Mouse (Mus musculus) frontal cortex, adult 2 months (tissue): ENCODE data around the gene Tob2. TPM values are rescaled to one million over a fixed set of nuclear protein-coding genes. Genes with fewer than 3 reads are reported as not detected.

Experiments used
- DNase-seq, 2 experiments: peaks; one replicate each; pipeline ENCODE4 v3.0.0; 2022; ENCODE audit warnings: low spot score in 1 of 2; ENCODE audit errors: extremely low spot score in 1 of 2
- polyA plus RNA-seq: library from polyadenylated mRNA; depleted of rRNA; stranded (reverse); fragments of >200 nt; gene quantifications from 2 replicates; pipeline ENCODE4 v1.2.3, GENCODE M21; 2012

The Tob2 gene
- polyA plus RNA-seq, 1 experiment = 22.6 TPM

- DNase-seq = peak; percentile 66 to 67
Measured at GRCm38 (mm10) chr15:81839634-81840033, 19.0 kb downstream of the Tob2 start.

GRCm38 (mm10) chr15:81838554-81839235 is 19.9 kb downstream of the Tob2 start:
- no peak for DNase-seq

DNA sequence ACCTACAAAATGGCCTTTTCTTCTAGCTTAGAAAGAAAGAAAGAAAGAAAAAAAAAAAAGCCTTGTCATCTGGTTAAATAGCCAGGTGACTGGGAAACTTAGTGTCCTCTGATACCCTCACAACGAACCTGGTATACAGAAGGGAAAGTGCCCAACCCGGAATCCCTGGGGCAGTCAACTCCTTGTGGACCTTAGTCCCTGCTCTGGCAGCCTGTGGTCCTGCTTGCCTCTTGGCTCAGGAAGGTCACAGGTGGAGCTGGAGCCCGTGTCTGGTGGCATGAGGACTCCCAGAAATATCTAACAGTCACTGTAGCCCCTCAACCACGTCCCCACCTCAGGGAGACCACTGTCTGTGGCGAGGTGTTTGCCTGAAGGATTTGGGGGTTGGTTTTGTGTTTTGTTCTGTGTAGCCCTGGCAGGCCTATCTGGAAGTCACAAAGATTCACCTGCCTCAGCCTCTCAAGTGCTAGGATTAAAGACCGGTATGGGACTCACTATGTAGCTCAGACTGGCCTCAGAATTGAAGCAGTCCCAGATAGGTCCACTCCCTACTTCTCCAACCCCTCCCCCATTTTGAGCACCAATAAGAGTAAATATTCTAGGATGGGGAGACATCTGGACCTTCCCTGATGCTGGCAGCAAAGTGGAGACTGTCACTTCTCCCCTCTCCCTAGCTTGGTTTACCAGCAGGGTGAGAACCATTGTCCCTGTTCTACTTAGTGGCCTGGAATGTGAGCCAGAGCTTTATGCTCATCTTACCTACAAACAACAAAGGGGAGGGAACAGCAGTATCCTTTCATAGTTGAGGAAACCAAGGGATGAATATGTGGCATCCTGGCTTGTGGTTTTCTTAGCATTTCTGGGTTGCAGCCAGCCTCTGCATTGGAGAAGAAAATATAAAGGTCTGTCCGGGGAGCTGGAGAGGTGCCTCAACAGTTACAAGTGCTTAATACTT is 21.4 kb downstream of the Tob2 start:
- DNase-seq = no peak

GRCm38 (mm10) chr15:81836124-81836821 is 22.3 kb downstream of the Tob2 start:
- peak; percentile 89 to 92 for DNase-seq

GRCm38 (mm10) chr15:81835007-81835880 is 23.4 kb downstream of the Tob2 start:
- DNase-seq = no peak

- DNase-seq = no peak
Measured at GRCm38 (mm10) chr15:81834171-81834841, 24.3 kb downstream of the Tob2 start.

GRCm38 (mm10) chr15:81833481-81833880 is 25.1 kb downstream of the Tob2 start:
- DNase-seq = no peak

DNA sequence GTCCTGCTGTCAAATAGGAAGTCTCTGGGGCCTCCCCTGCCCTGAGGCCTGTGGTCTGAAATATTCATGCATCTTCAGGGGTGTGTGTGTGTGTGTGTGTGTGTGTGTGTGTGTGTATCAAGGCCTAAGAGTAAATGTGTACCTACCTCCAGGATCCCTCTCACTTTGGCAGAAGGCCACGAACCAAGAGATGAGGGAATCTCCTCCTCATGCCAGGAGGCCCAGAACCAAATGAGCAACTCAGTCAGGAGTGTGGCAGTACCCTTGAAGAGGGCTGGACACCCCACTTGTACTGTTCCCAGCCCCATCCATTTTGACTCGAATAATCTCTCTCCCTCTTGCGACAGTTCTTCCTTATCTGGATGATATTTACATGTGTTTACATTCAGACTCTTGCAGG is 26.4 kb downstream of the Tob2 start:
- no peak for DNase-seq

DNA sequence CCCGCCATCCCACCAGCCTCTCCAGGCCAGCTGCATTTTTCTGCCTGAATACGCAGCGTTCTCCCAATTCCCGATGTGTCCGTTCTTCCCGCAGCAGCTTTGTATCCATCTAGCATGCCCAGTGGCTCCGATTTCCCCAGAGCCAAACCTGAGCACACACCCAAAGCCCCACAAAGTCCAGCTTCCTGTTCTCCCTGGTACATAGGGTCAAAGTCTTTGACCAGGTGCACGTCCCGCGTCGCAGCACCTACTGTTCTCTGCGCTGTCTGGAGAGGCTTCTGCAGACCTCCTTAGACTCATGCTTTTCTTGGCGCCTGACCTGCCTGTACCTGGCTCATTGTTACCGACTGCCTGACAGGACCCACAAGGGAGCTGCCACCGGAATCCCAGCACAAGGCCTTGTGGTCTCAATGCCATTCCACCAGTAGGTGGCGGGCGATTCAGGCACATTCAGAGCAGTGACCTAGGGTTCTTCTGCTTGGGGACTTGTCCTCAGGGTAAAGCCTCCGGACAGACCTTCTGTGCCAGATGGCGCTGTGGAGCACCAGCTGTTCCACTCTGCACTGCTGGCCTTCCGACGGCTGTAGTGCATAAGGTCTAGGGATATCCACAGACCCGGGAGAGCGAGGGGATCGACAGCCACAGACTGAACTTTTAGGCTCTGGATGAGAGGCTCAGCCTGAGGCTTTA is 27.3 kb downstream of the Tob2 start:
- peak; percentile 72 to 92 for DNase-seq

GRCm38 (mm10) chr15:81830530-81830929 is 28.1 kb downstream of the Tob2 start:
- no peak for DNase-seq

DNA sequence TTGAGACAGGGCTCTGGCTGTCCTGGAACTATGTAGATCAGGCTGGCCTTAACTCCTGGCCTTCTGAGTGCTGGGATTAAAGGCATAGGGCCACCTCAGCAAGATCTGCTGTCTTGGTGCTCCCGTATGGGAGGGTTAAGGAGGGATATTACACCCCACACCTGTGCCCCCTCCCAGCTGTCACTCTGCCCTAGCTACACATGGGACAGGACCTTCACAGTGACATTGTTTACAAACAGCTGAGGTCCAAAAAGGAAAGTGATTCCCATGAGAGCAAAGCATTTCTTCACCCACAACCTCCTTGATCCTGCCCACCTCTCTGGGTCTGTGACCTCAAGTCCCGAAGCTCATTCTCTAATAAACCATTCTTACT is 29.4 kb downstream of the Tob2 start:
- DNase-seq = no peak

- DNase-seq = no peak
Measured at GRCm38 (mm10) chr15:81828426-81829207, 30.0 kb downstream of the Tob2 start.

DNA sequence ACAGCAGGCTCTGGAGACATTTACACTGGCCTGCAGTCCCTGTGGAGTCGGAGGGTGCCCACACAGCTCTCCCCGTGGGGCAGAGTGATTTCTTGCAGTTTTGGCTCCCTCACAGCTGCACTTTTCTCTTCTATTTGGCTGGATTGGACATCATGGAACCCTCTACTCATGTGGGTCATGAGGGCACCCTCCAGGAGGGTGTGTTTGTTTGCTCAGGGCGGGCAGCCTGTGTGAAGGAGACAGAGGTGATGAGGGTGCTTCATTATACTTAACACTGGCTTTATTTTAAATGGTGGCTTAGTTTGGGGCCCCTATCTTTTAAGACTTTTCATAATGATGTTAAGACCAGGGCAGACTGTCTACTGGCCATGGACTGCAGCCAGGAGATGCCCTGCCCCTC is 33.8 kb downstream of the Tob2 start:
- DNase-seq = no peak

GRCm38 (mm10) chr15:81822631-81823030 is 36.0 kb downstream of the Tob2 start:
- DNase-seq = no peak

DNA sequence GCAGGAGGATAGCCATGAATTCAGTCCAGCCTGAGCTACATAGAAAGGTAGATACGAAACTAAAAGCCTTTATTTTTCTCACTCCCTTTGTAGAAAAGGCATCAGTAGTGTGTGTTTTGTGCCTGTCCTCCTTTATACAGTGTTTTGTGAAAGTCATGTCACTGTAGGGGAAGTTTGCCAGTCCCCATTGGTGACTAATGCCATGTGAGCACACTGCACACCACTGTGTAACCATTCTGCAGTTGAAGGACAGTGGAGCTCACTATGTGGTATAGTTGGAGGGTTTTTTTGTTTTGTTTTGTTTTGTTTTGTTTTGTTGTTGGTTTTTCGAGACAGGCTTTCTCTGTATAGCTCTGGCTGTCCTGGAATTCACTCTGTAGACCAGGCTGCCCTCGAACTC is 40.2 kb downstream of the Tob2 start:
- DNase-seq = no peak

DNA sequence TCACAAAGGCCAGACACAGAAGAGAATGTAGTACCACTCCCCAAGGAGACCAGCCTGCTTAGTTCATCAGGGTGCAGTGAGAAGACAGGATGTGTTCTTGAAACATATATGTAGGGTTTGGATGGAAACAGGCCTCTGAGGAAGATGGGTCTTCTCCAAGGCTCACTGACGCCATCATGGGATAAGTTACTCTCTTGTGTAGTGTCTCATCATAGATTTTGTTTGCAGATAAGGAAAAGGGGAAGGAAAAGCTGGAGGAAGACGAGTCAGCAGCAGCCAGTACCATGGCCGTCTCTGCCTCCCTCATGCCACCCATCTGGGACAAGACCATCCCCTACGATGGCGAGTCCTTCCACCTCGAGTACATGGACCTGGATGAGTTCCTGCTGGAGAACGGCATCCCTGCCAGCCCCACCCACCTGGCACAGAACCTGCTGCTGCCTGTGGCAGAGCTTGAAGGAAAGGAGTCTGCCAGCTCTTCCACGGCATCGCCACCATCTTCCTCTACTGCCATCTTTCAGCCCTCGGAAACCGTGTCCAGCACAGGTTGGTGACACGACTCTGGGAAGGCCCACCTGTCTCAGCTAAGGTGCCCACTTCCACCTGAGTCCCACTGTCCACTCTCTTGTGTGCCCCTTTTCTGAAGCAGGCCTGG is 43.8 kb downstream of the Tob2 start:
- DNase-seq = no peak

DNA sequence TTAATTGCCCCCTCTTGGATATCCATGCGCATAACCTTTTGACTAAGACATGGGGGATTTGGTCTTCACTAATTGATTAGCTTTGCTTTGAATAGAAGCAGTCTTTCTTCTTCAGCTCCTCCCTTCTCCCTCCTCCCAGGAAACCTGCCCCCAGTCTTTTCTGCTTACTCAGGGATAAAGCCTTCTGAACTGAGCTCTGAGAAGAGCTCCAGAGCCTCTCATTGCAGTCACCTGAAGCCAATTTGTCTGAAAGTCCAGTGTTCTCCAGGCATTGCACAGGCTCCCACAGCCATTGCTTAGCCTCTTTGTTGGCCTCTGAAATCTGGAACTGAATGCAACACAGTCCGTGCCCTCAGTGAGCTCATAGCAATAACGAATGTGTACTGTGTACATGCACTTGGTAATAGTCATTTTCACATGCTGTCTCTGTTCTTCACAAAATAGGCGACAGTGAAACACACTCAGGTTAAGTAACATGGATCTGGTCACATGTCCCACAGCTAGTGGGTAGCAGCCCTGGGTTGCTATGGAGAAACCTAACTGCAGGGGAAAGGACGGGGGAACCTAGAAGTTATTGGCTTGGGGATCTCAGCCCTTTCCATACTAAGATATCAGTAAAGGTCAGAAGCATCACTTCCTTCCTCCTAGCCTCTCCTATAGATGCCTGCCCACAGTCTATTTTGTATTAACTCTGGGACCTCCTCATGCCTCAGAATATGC is 44.5 kb downstream of the Tob2 start:
- no peak for DNase-seq
